Mouse (Mus musculus) v-Abl transformed pro-B cells (cell line): ENCODE results near the gene Alpk1.

Experiments
- in situ Hi-C, 2 experiments: fragments of 400-800 bp; cut with MboI; formaldehyde crosslinking; loops; one replicate each; pipeline ENCODE4 v1.15.1; 2025; ENCODE audit not compliant: unreplicated experiment in 2 of 2

Gene Alpk1

GRCm38 (mm10) chr3:127707089-127707485 is 73.2 kb downstream of the Alpk1 start:
- in situ Hi-C loops: no loop called here

GRCm38 (mm10) chr3:127706445-127707088 is 73.8 kb downstream of the Alpk1 start:
- in situ Hi-C loops: no loop called here

GRCm38 (mm10) chr3:127705515-127706444 is 74.5 kb downstream of the Alpk1 start:
- in situ Hi-C loops: no loop called here

GRCm38 (mm10) chr3:127705139-127705514 is 75.2 kb downstream of the Alpk1 start:
- in situ Hi-C loops: no loop called here

GRCm38 (mm10) chr3:127701196-127701825 is 79.0 kb downstream of the Alpk1 start:
- in situ Hi-C loops: no loop called here

GRCm38 (mm10) chr3:127698636-127699035 is 81.7 kb downstream of the Alpk1 start:
- in situ Hi-C loops: no loop called here

GRCm38 (mm10) chr3:127696541-127696940 is 83.8 kb downstream of the Alpk1 start:
- in situ Hi-C loops: no loop called here

- in situ Hi-C loops: no loop called here
Observed at GRCm38 (mm10) chr3:127694802-127695771, 85.2 kb downstream of the Alpk1 start.

- in situ Hi-C loops: no loop called here
Observed at GRCm38 (mm10) chr3:127691230-127691629, 89.1 kb downstream of the Alpk1 start.

GRCm38 (mm10) chr3:127679703-127680102 is 100.6 kb downstream of the Alpk1 start:
- in situ Hi-C loops: no loop called here

GRCm38 (mm10) chr3:127661646-127662531 is 118.4 kb downstream of the Alpk1 start:
- in situ Hi-C loops: no loop called here

- in situ Hi-C loops: no loop called here
Observed at GRCm38 (mm10) chr3:127660712-127661111, 119.6 kb downstream of the Alpk1 start.

- in situ Hi-C loops: no loop called here
Observed at GRCm38 (mm10) chr3:127651742-127652653, 128.3 kb downstream of the Alpk1 start.

GRCm38 (mm10) chr3:127646156-127646825 is 134.0 kb downstream of the Alpk1 start:
- in situ Hi-C loops: no loop called here

GRCm38 (mm10) chr3:127642211-127642610 is 138.1 kb downstream of the Alpk1 start:
- in situ Hi-C loops: loop anchor here in 1 of 2 experiments (5.0 kb wide), 1 partner anchor 105 kb away; no protein-coding TSS in a partner anchor

GRCm38 (mm10) chr3:127640762-127641700 is 139.3 kb downstream of the Alpk1 start:
- in situ Hi-C loops: loop anchor here in 1 of 2 experiments (5.0 kb wide), 1 partner anchor 106 kb away; no protein-coding TSS in a partner anchor
